Mouse (Mus musculus): ENCODE data around the gene Amotl2.

Gene Amotl2

GRCm38 (mm10) chr9:102719085-102719484, 2.6 kb downstream of the Amotl2 start:
- no peak for DNase-seq

- DNase-seq, result no peak
Measured at GRCm38 (mm10) chr9:102719936-102720566, 3.6 kb downstream of the Amotl2 start.

- DNase-seq, result no peak
Measured at GRCm38 (mm10) chr9:102720567-102721167, 4.2 kb downstream of the Amotl2 start.

- no peak for DNase-seq
Measured at GRCm38 (mm10) chr9:102721406-102721978, 5.0 kb downstream of the Amotl2 start.

- no peak for DNase-seq
Measured at GRCm38 (mm10) chr9:102722071-102722561, 5.6 kb downstream of the Amotl2 start.

- no peak for DNase-seq
Measured at GRCm38 (mm10) chr9:102722750-102723149, 6.3 kb downstream of the Amotl2 start.

GRCm38 (mm10) chr9:102723241-102723709, 6.8 kb downstream of the Amotl2 start:
- DNase-seq, result no peak

- DNase-seq, result peak in 1 of 2 experiments; percentile 39
Measured at GRCm38 (mm10) chr9:102723990-102724461, 7.6 kb downstream of the Amotl2 start.

- DNase-seq, result no peak
Measured at GRCm38 (mm10) chr9:102724942-102725341, 8.5 kb downstream of the Amotl2 start.

- peak; percentile 43 to 63 for DNase-seq
Measured at GRCm38 (mm10) chr9:102725958-102726654, 9.6 kb downstream of the Amotl2 start.

GRCm38 (mm10) chr9:102726811-102727210, 10.3 kb downstream of the Amotl2 start:
- DNase-seq, result no peak

- no peak for DNase-seq
Measured at GRCm38 (mm10) chr9:102727662-102728468, 11.4 kb downstream of the Amotl2 start.

- DNase-seq, result no peak
Measured at GRCm38 (mm10) chr9:102728469-102728747, 11.9 kb downstream of the Amotl2 start.

GRCm38 (mm10) chr9:102729093-102729845, 12.8 kb downstream of the Amotl2 start:
- no peak for DNase-seq

GRCm38 (mm10) chr9:102729876-102730413, 13.5 kb downstream of the Amotl2 start:
- DNase-seq, result no peak

- DNase-seq, result no peak
Measured at GRCm38 (mm10) chr9:102731044-102731471, 14.6 kb downstream of the Amotl2 start.

GRCm38 (mm10) chr9:102731574-102732175, 15.2 kb downstream of the Amotl2 start:
- no peak for DNase-seq

- no peak for DNase-seq
Measured at GRCm38 (mm10) chr9:102732326-102732865, 15.9 kb downstream of the Amotl2 start.

- DNase-seq, result no peak
Measured at GRCm38 (mm10) chr9:102733459-102733858, 17.0 kb downstream of the Amotl2 start.

GRCm38 (mm10) chr9:102733999-102734738, 17.7 kb downstream of the Amotl2 start:
- DNase-seq, result no peak
